Mouse (Mus musculus): Measurements from ENCODE around the gene Ptdss2. TPM values are rescaled to one million over a fixed set of nuclear protein-coding genes. Genes with fewer than 3 reads are reported as not detected.

Ptdss2 gene
- total and polyA plus RNA-seq, 3 experiments = 16.9 to 44.9 TPM; not detected in 1

DNA sequence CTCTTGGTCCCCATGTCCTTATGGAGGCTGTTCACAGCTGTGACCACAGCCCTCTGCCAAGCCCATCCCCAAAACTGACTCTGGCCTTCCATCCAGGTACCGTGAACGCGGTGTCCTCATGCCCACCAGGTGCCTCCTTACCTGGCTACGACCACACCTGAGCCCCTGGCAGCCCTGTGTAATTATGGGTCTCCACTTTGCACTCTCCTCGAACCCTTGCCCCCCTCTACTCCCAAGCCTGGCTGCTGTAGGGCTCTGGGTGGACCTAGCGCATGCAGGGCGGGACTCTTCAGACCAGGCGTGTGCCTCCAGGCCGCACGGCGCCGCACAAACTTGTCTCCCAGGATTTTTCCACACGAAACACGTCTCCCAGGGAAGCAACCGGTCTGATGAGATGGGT, 44.3 kb upstream of the Ptdss2 start, which contains the start of gene Pkp3:
Pkp3 (plus strand) TSS at position 378 of the 400 bp plus-strand sequence.
- Histone ChIP-seq H3K27me3 (ENCODE audit: control insufficient read depth in 1 of 2, insufficient read depth in 2 of 2, low read length in 2 of 2) (peaks cover 0 to 2% of the 10 kb centered on the region in 2 experiments; a peak in 3 of 4 replicates), H3K9me3 (replicated peaks; ENCODE audit: insufficient read depth, low read length) (no peaks in the 10 kb centered on the region), H3K4me1 (ENCODE audit: control insufficient read depth in 1 of 2, insufficient read depth in 2 of 2, low read length in 2 of 2) (no peaks in the 10 kb centered on the region), H3K79me2 (ENCODE audit: control insufficient read depth, insufficient read depth, low read length, poor library complexity) (no peaks in the 10 kb centered on the region), H3K9ac (ENCODE audit: control insufficient read depth, low read depth, low read length, poor library complexity, severe bottlenecking) (no peak within 1 kb of the TSS), H3K4me3 (ENCODE audit: control insufficient read depth in 1 of 2, insufficient read depth in 1 of 2, low read depth in 2 of 2, low read length in 2 of 2) (no peak within 1 kb of the TSS), H3K27ac (ENCODE audit: control insufficient read depth, low read depth, low read length) (no peak within 1 kb of the TSS), H3K36me3 (ENCODE audit: control insufficient read depth in 1 of 2, insufficient read depth in 2 of 2, low read length in 2 of 2) (no peaks in the 10 kb centered on the region)
- TF ChIP-seq USF2 (IDR thresholded peaks at IDR 0.05; ENCODE audit: borderline replicate concordance in 1 of 2, insufficient read depth in 1 of 2, low read depth in 1 of 2, low read length in 2 of 2) (no peak), NELFE (IDR thresholded peaks at IDR 0.05; ENCODE audit: low read depth, low read length) (no peak), MAZ (IDR thresholded peaks at IDR 0.05; ENCODE audit: low read depth, low read length) (no peak), NRF1 (IDR thresholded peaks at IDR 0.05; ENCODE audit: insufficient read depth, low read depth, low read length, poor library complexity, severe bottlenecking) (no peak), USF1 (IDR thresholded peaks at IDR 0.05; ENCODE audit: low read depth, low read length) (no peak), TBP (IDR thresholded peaks at IDR 0.05; ENCODE audit: low read depth, low read length) (no peak), POLR2A (IDR thresholded peaks at IDR 0.05; ENCODE audit: control insufficient read depth in 1 of 2, insufficient read depth in 1 of 2, low read depth in 1 of 2, low read length in 2 of 2, poor library complexity in 1 of 2) (no peak), RAD21 (IDR thresholded peaks at IDR 0.05; ENCODE audit: low read depth, low read length) (no peak), TCF12 (IDR thresholded peaks at IDR 0.05; ENCODE audit: low read depth, low read length) (no peak), JUND (IDR thresholded peaks at IDR 0.05; ENCODE audit: low read depth, low read length) (no peak), ETS1 (IDR thresholded peaks at IDR 0.05; ENCODE audit: low read depth, low read length) (no peak), CTCF (IDR thresholded peaks at IDR 0.05 in 2 of 3, conservative IDR thresholded peaks at IDR 0.05 in 1 of 3; ENCODE audit: control insufficient read depth in 1 of 3, insufficient read depth in 1 of 3, low read depth in 2 of 3, low read length in 3 of 3, poor library complexity in 1 of 3, severe bottlenecking in 1 of 3) (no peak), POLR2AphosphoS2 (IDR thresholded peaks at IDR 0.05; ENCODE audit: low read length) (no peak), ELF1 (IDR thresholded peaks at IDR 0.05; ENCODE audit: low read depth, low read length) (no peak), EP300 (IDR thresholded peaks at IDR 0.05; ENCODE audit: low read depth in 1 of 2, low read length in 2 of 2) (no peak), GATA1 (IDR thresholded peaks at IDR 0.05; ENCODE audit: low read depth, low read length) (no peak), ZC3H11A (IDR thresholded peaks at IDR 0.05; ENCODE audit: low read depth, low read length) (no peak), E2F4 (IDR thresholded peaks at IDR 0.05; ENCODE audit: borderline replicate concordance, low read depth, low read length) (no peak), MAFK (IDR thresholded peaks at IDR 0.05; ENCODE audit: borderline replicate concordance, low read depth, low read length) (no peak), MXI1 (IDR thresholded peaks at IDR 0.05; ENCODE audit: low read depth, low read length) (no peak)
- DNase-seq (ENCODE audit: low read depth, low spot score) = no peak

DNA sequence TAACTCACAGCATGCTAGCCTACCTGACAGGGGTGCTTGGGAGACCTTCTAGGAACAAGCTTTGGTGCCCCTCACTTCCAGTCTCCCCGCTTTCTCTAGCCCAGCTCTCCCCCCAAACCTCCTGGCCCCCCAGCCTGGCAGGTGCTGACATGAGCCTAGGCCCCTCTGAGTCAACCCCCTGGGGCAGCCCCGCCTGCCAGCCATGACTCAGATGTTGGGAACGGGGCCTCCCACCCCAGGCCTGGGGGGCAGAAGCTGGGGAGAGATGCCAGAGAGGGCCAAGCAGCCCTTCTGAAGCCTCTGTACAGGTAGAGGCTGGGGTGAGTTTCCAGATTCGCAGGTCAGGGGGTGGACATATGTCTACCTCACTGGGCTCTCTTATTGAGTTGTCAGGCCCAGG, 43.3 kb upstream of the Ptdss2 start:
- H3K79me2 ChIP-seq (ENCODE audit: control insufficient read depth, insufficient read depth, low read length, poor library complexity) = no peaks in the 10 kb centered on the region
- no peaks in the 10 kb centered on the region for H3K4me1 ChIP-seq (ENCODE audit: control insufficient read depth in 1 of 2, insufficient read depth in 2 of 2, low read length in 2 of 2)
- H3K4me3 ChIP-seq (ENCODE audit: control insufficient read depth in 1 of 2, insufficient read depth in 1 of 2, low read depth in 2 of 2, low read length in 2 of 2) = no peak overlapping the region
- no peak overlapping the region for H3K27ac ChIP-seq (ENCODE audit: control insufficient read depth, low read depth, low read length)
- H3K36me3 ChIP-seq (ENCODE audit: control insufficient read depth in 1 of 2, insufficient read depth in 2 of 2, low read length in 2 of 2) = no peaks in the 10 kb centered on the region
- no peak for DNase-seq (ENCODE audit: low read depth, low spot score)
- H3K27me3 ChIP-seq (ENCODE audit: control insufficient read depth in 1 of 2, insufficient read depth in 2 of 2, low read length in 2 of 2) = peaks cover 0 to 2% of the 10 kb centered on the region in 2 experiments; a peak in 3 of 4 replicates
- no peak overlapping the region for H3K9ac ChIP-seq (ENCODE audit: control insufficient read depth, low read depth, low read length, poor library complexity, severe bottlenecking)
- no peaks in the 10 kb centered on the region for H3K9me3 ChIP-seq (replicated peaks; ENCODE audit: insufficient read depth, low read length)
- TF ChIP-seq ELF1 (IDR thresholded peaks at IDR 0.05; ENCODE audit: low read depth, low read length) (no peak), UBTF (IDR thresholded peaks at IDR 0.05; ENCODE audit: borderline replicate concordance, insufficient read depth, low read depth, low read length) (no peak), ZKSCAN1 (IDR thresholded peaks at IDR 0.05; ENCODE audit: low read depth, low read length) (no peak), MYC (IDR thresholded peaks at IDR 0.05; ENCODE audit: low read depth, low read length) (no peak), TCF12 (IDR thresholded peaks at IDR 0.05; ENCODE audit: low read depth, low read length) (no peak), POLR2AphosphoS2 (IDR thresholded peaks at IDR 0.05; ENCODE audit: low read length) (no peak), ZNF384 (IDR thresholded peaks at IDR 0.05; ENCODE audit: low read depth, low read length) (no peak), NRF1 (IDR thresholded peaks at IDR 0.05; ENCODE audit: insufficient read depth, low read depth, low read length, poor library complexity, severe bottlenecking) (no peak), KAT2A (conservative IDR thresholded peaks at IDR 0.05; ENCODE audit: low read depth, low read length) (no peak), USF1 (IDR thresholded peaks at IDR 0.05; ENCODE audit: low read depth, low read length) (no peak), ZC3H11A (IDR thresholded peaks at IDR 0.05; ENCODE audit: low read depth, low read length) (no peak), SIN3A (IDR thresholded peaks at IDR 0.05; ENCODE audit: low read length) (no peak), MAX (IDR thresholded peaks at IDR 0.05; ENCODE audit: low read length) (no peak), MXI1 (IDR thresholded peaks at IDR 0.05; ENCODE audit: low read depth, low read length) (no peak), EP300 (IDR thresholded peaks at IDR 0.05; ENCODE audit: low read depth in 1 of 2, low read length in 2 of 2) (no peak)

Measured in MEL (cell line).